Mouse (Mus musculus): ENCODE data around the gene Adam8. TPM values are rescaled to one million over a fixed set of nuclear protein-coding genes. Genes with fewer than 3 reads are reported as not detected.
A peak's percentile ranks its signal among the peaks of the same experiment; 100 is the strongest.

Gene Adam8
- total RNA-seq, 2 experiments from 2014 or later, result 0.30 to 0.86 TPM

DNA sequence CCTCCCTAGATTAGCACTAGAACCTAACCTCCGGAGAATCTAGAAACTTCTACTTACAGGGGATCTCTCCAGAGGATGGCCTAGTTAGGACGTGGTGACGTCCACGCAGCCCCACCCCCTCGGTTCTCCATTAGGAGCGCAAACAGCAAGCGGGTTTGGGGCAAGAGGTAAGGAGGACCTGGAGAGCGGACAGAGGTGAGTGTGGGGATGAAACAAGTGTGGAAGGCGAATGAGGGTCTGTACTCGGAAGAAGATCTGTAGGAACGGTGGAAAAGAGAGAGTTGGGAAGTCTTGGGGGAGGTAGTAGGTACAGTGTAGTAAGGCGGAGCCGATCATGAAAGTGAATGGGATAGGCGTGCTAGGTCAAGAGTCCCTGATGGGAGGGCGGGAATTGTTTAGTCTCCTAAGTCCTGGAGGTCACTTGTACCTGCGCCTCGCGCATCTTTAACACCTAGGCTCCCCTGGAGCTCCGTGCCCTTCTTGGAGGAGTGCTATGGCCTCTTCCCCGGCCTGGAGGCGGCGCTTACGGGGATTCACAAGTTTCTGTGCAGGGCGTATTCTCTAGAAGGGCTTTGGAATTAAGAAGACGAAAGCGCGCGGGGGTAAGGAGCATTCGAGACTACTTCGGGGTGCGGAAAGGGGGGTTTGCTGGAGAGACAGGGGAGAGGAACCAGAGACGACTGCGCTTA lies 41.9 kb downstream of the Adam8 start:
- DNase-seq, result peak; percentile 57 to 70
- intact Hi-C loops (cut with DNase I), result no loop called here

DNA sequence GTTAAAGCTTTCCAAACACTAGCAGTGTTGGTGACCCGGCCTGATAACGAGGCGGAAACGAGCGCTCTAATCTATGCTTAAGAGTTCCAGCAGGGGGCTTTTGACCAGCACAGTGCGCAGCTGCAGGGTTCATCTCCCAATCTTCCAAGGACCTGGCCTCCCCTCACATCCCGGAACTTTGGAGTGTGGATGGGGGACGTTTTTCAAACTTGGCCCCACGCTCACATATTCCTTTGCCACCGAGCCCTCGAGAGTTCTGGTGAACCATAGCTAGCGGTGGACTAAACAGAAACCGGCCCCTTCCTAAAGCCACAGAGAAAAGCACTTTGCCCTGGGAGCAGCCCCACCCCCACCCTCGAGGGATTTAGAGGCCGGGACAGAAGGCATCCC lies 42.5 kb downstream of the Adam8 start:
- peak; percentile 65 to 78 for DNase-seq

DNA sequence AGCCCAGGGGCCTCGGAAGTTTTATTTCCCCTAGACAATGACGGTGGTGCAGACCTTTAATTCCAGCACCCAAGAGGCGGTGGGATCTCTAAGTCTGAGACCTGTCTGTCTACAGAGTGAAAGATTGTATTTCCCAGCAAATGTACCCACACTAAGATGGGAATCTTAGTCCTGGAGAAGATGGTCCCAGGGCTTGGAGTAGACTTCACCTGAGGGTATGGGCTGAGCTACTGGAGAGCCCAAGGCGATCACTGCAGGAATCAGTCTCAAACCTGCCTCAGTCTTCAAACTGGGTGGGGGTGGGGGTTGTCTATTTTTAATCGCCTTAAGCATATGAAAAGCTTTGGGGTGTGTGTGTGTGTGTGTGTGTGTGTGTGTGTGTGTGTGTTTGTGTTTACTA lies 46.3 kb downstream of the Adam8 start:
- intact Hi-C loops (cut with DNase I), result no loop called here
- DNase-seq, result no peak

More for the DNA sequence above, 42.5 kb downstream of the Adam8 start:
- intact Hi-C loops (cut with DNase I), result no loop called here

DNA sequence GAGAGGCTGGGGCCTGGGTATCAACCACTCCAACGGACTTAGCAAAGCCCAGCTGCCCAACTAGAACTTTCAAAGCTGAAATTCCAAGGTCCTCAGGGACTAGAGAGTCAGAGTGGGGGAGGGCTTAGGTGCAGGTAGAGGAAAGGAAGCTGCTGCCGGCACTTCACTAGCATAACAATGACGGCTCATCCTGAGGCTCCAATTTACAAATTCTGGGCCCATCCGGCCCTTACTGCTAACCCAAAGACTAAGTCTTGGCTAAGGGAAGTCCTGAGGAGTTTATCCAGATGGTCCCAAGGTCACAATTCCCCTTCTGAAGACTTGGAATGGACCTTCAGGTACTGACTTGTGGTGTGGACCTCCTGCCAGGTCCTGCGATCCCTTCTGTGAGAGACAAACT lies 46.8 kb downstream of the Adam8 start:
- no peak for DNase-seq
- intact Hi-C loops (cut with DNase I), result no loop called here

DNA sequence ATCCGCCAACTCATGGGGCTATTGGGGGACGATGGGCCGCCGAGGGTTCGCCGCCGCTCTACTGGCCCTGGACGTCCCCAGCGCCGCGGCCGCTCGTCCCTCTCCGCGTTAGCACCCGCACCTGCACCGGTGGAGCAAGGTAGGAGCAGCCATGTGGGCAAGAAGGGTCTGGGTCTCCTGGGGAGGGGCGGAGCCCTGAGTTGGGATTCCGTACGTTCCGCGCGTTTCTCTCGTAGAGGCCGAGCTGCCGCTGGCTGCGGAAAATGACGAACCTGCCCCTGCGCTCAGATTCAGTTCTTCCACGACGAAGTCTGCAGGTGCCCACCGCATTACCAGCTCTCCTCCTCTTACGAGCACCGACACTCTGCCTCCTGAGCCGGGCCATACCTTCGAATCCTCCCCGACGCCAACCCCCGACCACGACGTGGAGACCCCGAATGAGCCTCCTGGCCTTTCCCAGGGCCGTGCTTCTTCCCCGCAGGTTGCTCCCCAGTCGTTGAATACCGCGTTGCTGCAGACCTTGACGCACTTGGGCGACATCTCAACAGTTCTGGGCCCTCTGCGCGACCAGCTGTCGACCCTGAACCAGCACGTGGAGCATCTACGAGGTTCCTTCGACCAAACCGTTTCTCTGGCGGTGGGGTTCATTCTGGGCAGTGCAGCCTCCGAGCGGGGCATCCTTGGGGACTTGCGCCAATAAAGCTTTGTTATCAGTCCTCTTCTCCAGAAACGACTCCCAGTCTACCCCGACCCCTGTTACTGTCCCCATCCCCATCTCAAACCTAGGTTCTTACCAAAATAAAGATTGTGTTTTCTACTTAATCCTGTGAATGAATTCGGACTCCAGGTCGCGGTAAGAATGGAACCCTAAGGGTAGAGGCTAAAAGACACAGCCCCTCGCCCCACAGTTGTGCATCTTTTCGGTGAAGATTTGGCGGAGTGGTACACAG lies 47.8 kb downstream of the Adam8 start:
- DNase-seq, result no peak
- intact Hi-C loops (cut with DNase I), result no loop called here

DNA sequence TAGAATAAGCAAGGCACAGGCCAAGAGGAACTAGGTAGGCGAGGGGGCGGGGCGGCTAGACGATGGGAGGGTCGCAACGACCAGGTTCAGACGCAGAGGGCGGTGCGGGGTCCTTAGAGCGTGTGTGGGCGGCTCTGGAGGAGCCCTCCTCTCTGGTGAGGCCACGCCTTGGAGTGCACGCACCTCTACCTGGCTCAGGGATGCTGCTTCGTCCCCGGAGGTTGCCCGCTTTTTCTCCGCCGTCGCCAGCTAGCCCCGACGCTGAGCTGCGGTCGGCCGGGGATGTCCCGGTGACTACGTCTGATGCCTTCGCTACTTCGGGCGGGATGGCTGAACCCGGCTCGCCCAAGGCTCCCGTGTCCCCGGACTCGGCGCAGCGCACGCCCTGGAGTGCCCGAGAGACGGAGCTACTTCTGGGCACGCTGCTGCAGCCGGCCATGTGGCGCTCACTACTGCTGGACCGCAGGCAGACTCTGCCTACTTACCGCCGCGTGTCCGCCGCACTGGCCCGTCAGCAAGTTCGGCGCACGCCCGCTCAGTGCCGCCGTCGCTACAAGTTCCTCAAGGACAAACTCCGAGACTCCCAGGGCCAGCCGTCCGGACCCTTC lies 48.6 kb downstream of the Adam8 start, which contains the start of gene Utf1:
TSS of gene Utf1 (plus strand) at position 116 of the 608 bp plus-strand sequence.
- peak; percentile 18 to 28 for DNase-seq

DNA sequence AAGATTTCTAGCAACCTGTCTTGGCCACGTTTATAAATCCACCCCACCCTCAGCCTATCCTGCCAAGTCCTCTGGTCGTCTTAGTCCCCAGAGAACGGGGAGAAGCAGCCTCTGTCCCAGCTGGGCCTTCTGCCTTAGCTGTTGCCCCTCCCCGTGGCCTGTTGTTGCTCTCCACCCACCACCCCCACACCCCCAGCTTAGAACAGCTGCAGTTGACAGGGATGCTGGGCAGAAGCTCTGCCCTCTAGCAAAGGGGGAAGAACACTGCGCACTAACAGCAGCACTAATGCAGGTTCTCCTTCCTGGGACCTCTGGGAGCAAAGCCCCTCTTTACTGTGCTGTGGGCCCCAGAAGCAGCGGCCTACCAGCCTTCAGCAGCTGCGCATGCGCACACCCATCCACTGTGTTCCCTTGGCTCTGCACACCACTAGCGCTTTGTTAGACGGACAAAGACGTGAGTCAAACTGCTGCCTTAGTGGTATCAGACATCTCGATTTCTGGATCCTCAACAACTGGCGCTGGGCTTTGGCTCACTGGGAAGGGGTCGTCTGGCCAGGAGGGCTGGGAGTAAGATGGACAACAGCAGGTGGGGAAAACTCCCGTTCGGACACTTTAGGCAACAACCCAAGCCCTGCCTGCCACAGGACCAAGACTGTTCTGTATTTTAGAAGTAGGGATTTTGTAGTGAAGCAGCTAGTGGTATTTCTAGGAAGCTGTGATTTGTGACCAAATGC lies 51.7 kb downstream of the Adam8 start:
- intact Hi-C loops (cut with DNase I), result no loop called here

More for the DNA sequence above, 48.6 kb downstream of the Adam8 start, which contains the start of gene Utf1:
- intact Hi-C loops (cut with DNase I), result no loop called here

DNA sequence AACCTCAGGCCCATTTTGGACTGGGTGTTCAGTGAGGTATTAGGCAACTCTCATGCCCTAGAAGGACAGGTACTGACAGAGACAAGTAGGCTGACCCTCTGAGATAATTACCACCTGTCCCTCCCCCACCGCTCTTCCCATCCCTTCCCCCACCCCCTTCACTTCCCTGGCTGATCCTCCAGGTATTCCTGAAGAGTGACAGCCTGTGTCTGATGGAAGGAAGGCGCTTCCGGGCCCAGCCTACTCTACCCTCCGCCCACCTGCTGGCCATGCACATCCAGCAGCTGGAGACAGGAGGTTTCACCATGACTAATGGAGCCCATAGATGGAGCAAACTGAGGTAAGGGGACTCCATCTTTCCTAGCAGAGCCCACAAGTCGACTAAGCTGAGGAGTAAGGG lies 54.6 kb downstream of the Adam8 start:
- DNase-seq, result no peak
- intact Hi-C loops (cut with DNase I), result no loop called here

More for the DNA sequence above, 51.7 kb downstream of the Adam8 start:
- no peak for DNase-seq

DNA sequence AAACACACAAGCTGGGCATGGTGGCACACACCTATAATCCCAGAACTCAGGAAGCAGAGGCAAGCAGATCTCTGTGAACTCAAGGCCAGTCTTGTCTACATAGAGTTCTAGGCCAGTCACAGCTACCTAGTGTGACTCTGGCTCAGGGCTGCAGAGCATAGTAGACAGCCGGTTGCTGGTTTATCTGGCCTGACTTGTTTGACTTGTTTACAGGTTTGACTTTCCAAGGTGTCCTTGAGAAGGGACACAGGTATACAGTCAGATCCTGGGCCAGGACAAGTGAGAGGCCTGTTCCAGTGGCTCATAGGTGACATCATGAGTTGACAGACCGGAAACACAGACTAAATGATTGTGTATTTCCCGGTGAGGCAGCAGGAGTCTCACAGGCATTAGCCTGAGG lies 55.2 kb downstream of the Adam8 start:
- intact Hi-C loops (cut with DNase I), result no loop called here
- DNase-seq, result no peak

DNA sequence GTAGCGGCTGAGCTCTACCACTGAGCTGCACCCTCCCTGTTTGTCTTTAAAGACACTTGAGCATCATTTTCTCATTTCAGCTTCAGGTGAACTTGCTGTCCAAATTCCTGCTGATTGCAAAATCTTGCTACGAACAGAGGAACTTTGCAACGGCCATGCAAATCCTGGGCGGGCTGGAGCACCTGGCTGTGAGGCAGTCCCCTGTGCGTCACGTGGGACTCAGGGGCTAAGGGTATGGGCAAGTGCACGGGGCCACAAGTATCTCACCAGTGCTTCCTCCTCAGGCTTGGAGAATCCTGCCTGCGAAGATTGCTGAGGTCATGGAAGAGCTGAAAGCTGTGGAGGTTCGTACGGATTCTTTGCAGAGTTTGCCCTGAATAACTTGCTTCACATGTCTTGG lies 55.7 kb downstream of the Adam8 start:
- intact Hi-C loops (cut with DNase I), result no loop called here
- DNase-seq, result no peak

DNA sequence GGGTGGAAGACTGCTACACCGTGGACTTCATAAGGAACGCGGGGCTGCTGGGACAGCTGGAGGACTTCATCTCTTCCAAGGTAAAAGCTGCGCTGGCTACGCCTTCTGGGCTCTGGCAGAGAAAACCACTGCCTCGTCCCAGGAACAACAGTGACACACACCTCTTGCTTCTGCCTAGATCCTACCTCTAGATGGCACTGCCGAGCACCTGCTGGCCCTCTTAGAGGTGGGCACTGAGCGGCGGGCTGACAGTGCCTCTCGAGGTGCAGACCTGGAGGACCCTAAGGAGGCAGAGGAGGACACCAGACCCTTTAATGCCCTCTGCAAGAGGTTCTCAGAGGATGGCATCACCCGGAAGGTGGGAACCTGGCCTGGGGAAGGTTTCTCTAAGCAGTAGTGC lies 61.6 kb downstream of the Adam8 start:
- intact Hi-C loops (cut with DNase I), result no loop called here
- peak; percentile 45 to 48 for DNase-seq

Small RNA genes within 50 kb of the gene (microRNA-seq; reads per million reads assigned to microRNA genes)
- gene Mir202, result 0.24 to 0.35 reads per million in 2 experiments
- 0 to 0.70 reads per million in 2 experiments for gene Mir7062
- gene mmu-mir-7686, result 0 reads per million in 2 experiments

Other genes with a start within 250 kb of the Adam8 start
- not detected for gene Adgra1, start 158.4 kb downstream of the Adam8 start, total RNA-seq (2021)
- gene Kndc1, start 97.9 kb downstream of the Adam8 start, total RNA-seq (2021), result not detected
- gene Utf1, start 48.8 kb downstream of the Adam8 start, total RNA-seq (2021), result not detected
- gene 6430531B16Rik, start 13.8 kb downstream of the Adam8 start, total RNA-seq (2021), result not detected
- 10 to 100 TPM; 13.1 to 13.8 TPM for gene Zfp511, start 43.8 kb upstream of the Adam8 start, total RNA-seq (2021)
- 10 to 100 TPM; 36.5 to 37.1 TPM for gene Tubgcp2, start 44.1 kb upstream of the Adam8 start, total RNA-seq (2021)
- not detected for gene Msx3, start 56.5 kb upstream of the Adam8 start, total RNA-seq (2021)
- under 1 TPM in 1 of 2 experiments, not detected in 1; 0.25 TPM for gene Caly, start 90.0 kb upstream of the Adam8 start, total RNA-seq (2021)
- gene Prap1, start 100.8 kb upstream of the Adam8 start, total RNA-seq (2021), result not detected
- 10 to 100 TPM; 90.7 to 93.7 TPM for gene Fuom, start 109.9 kb upstream of the Adam8 start, total RNA-seq (2021)
- gene Paox, start 123.2 kb upstream of the Adam8 start, total RNA-seq (2021), result 1 to 10 TPM; 4.1 to 5.6 TPM
- 100 to 1,000 TPM; 240 to 272 TPM for gene Echs1, start 123.9 kb upstream of the Adam8 start, total RNA-seq (2021)
- 10 to 100 TPM; 22.9 to 25.3 TPM for gene Mtg1, start 145.0 kb upstream of the Adam8 start, total RNA-seq (2021)
- under 1 TPM; 0.50 to 0.55 TPM for gene Sprn, start 162.3 kb upstream of the Adam8 start, total RNA-seq (2021)
- not detected for gene Olfr522, start 172.2 kb upstream of the Adam8 start, total RNA-seq (2021)
- gene Olfr523, start 180.7 kb upstream of the Adam8 start, total RNA-seq (2021), result not detected
- not detected for gene Olfr524, start 213.4 kb upstream of the Adam8 start, total RNA-seq (2021)
- not detected for gene Cd163l1, start 225.7 kb upstream of the Adam8 start, total RNA-seq (2021)

Data from heart, postnatal 10 days (tissue).